Mouse (Mus musculus) thymus, postnatal 25 days (tissue): ENCODE results near the gene Mok.
A peak's percentile ranks its signal among the peaks of the same experiment; 100 is the strongest.
"Not testable (repeated sequence)": the region's sequence is repeated elsewhere in the genome, so short reads cannot be mapped to it uniquely, and the experiment has no call there.

Source experiments
- DNase-seq: peaks from one replicate; pipeline ENCODE4 v3.0.0; 2022

Mok gene

GRCm38 (mm10) chr12:110840348-110841198 is at the start of gene Mok:
Mok (minus strand) TSS chr12:110840939.
- peak; percentile 97 for DNase-seq

GRCm38 (mm10) chr12:110889036-110890020 is 48.6 kb upstream of the Mok start, which contains the start of the genes Cinp and Tecpr2:
Cinp (minus strand) TSS chr12:110889145.
Tecpr2 (plus strand) TSS chr12:110889264.
- DNase-seq = peak; percentile 95

- peak; percentile 6 for DNase-seq
Measured at GRCm38 (mm10) chr12:110888606-110889005, 47.9 kb upstream of the Mok start.

DNA sequence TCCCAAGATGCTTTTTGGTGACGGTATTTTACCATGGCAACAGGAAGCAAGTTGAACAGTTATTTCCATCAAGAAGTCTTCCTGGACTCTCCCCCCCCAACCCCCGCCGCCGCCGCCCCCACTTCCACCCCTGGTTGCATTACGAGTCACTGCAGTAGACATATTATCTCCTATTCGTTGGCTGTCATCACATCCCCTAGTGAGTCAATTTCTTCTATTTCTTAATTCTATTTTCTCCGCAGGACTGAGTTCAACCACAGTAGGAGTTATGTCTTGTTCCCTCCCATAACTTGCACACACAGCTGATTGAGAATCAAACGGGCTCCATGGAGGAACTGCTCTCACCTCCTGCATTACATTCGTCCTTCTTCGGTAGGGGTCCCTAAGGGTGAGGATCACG is 47.4 kb upstream of the Mok start:
- no peak for DNase-seq

GRCm38 (mm10) chr12:110885251-110885650 is 44.5 kb upstream of the Mok start:
- no peak for DNase-seq

- DNase-seq = no peak
Measured at GRCm38 (mm10) chr12:110882291-110882690, 41.6 kb upstream of the Mok start.

DNA sequence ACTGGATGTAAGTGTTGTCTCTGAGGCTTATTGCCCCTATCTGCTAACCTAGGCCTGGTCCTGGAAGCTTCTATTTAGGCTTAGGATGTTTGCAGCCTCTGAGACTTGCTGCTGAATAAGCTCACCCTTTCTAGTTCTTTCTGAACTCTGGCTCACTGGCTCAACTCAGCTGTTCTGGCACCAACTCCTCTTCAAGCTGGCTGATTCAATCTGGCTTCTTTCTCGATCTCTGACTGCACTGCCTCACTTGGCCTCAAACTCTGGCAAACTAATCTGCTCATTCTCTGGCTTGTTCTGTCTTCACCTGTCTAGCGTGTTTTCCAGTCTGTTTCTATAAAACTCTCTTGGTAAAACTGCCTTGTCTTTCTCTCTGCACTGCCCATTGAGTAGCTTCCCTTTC is 34.6 kb upstream of the Mok start:
- no peak for DNase-seq

DNA sequence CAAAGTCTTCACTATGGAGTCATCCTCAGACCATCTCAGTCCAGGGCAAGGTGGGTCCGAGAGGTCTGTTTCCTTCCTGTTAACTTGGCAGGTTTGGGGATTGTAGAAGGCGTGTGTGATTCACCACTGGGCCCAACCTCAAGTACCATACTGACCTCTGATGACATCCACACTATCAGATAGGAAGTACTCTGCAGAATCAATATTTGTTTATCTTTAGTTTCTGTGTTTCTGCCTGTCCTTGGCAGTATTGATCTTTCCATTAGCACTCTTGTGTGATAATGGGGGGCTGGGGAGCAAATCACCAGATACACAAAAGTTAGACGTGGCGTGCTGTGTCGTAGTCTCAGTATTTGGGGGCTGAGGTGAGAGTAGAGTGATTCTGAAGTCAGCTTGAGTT is 30.5 kb upstream of the Mok start:
- DNase-seq = no peak

DNA sequence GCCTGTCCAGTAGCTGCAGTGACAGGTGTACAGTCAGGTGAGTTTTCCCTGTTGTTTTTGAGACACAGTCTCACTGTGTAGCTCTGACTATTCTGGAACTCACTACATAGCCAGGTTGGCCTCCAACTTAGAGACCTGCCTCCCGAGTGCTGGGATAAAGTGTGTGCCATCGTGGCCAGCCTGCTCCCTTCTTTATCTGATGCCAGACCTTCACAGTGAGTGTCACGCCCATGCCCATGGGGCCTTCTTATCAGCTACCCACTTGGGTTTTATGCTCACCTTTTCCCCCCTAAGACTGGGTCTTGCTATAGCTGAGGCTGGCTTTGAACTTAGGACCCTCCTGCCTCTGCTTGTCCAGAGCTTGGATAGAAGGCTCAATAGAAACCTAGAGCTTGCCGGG is 29.4 kb upstream of the Mok start:
- no peak for DNase-seq

DNA sequence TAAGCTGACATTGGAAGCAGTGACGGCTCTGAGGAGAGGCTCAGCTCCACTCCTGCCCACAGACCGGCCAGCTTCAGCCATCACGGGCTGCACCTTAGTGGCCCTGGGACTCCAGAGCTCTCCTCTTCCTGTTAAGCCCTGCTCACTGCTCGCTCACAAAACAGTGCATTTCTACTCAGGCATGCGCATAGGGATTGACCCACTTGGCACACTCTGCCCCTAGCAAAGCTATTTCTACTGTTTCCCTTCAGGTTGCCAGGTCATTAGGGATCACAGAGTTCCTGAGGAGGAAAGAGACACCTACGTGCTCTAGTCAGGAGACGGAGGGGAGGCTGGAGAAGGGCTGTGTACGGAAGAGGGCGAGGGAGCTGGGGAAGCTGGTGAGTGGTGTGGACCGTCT is 25.2 kb upstream of the Mok start:
- no peak for DNase-seq

DNA sequence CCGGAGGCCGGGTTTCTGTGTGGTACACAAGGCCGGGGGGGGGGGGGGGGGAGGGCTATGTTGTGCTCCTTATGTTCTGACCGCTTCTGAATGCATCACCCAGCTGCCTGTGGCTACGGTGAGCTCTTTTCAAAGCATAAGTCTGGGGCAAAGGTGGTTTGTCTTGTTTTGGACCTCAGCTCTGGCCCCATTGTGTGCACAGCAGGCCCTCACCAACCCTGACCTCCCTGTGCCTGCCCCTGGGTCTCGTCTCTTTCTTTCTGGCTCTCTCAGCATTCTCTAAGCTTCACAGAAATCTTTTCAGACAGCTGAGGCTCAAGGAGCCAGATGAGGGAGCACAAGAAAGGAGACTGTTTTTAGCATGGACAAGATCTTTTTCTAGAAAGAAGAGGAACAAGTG is 24.8 kb upstream of the Mok start:
- DNase-seq = no peak

DNA sequence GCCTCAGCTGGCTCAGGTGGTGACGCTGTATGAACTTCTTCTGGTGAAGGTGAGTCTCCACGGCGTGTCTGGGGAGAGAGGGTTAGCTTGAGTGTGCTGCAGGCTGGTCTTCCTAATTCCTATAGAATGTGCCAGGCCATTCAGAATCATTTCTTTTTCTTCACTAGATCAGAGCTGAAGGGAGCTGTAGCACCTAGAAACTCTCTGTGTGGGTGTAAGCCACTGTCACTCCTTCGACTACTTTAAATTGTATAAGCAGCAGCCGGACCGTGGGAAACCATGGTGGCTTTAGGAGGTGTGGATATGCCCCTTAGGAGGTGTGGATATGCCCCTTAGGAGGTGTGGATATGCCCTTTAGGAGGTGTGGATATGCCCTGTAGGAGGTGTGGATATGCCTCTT is 23.3 kb upstream of the Mok start:
- DNase-seq = no peak

DNA sequence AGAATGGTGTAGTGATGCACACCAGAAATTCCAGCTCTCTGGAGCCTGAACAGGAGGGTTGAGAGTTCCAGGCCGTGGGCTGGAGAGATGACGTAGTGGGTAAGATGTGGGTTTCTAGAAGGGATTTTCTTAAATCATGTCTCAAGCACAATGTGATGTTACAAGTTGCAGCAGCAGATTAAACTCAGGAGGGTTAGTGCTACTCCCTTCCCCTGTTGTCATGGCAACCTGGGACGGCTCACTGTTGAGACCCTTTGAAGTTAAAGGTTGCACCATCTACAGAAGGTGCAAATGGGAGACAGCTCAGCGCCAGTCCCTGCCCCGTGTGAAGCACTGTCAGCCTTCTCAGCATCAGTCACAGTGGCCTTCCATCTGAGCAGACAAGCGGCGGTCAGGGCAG is 20.5 kb upstream of the Mok start:
- DNase-seq = peak; percentile 50

GRCm38 (mm10) chr12:110860293-110860692 is 19.6 kb upstream of the Mok start:
- no peak for DNase-seq

DNA sequence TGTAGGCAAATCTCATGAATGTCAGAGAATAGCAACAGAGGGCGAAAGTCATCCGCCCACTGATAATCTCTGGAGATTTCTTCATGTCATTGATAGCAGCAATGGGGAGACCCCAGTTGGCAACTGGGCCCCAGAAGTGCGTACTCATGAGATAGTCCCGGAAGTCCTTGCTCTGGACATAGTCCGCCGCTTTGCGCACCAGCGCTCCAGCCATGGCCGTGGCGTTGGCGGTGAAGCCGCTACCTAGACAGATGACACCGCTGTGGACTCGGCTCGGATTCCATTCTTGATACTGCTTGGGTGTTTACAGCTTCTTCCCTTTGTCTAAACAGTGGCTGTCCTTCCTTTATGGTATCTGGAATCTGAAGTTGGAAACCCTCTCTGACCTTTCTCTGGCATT is 17.9 kb upstream of the Mok start:
- not testable (repeated sequence) for DNase-seq

DNA sequence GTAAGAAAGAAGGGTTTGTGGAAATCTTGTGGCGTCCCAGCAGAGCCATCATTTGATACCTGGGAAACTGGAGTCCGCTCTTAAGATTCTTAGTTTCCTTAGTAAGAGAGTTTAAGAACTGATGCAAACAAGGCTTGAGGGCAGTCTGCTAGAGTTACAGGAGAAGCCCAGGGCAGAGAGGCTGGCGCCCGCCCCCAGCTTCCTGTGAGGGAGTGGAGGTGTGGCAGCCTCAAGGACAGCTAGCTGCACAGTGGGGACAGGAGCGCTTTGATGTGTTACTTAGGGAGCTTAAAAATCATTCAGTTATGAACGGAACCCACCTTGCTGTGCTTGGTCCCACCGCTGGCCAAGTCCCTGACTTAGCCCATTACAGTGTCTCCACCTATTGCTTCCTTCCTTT is 16.5 kb upstream of the Mok start:
- DNase-seq = peak; percentile 53

GRCm38 (mm10) chr12:110854786-110855737 is 14.3 kb upstream of the Mok start:
- DNase-seq = no peak

DNA sequence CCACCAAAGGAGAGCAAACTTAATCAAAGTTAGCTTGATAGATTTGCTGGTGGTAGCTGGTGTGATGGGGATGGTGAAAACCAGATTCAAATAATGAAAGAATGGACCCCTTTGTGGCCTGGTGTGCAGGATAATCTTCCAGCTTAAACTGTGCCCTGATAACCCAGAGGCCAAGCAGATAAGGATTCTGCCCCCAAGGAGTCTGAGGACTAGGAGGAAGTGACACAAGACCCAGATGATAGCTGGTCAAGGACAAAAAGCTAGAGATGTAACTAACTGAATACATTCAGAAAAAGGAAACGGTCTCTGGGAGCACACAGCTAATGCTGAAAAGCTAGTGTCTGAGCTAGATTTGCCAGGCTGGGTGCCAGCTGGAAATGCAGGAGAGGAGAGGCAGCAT is 11.2 kb upstream of the Mok start:
- DNase-seq = no peak

GRCm38 (mm10) chr12:110851414-110851813 is 10.7 kb upstream of the Mok start:
- peak; percentile 14 for DNase-seq

- no peak for DNase-seq
Measured at GRCm38 (mm10) chr12:110850929-110851256, 10.2 kb upstream of the Mok start.

- peak; percentile 78 for DNase-seq
Measured at GRCm38 (mm10) chr12:110850010-110850928, 9.5 kb upstream of the Mok start, which contains the start of gene Zfp839. Zfp839 (plus strand) TSS chr12:110850253.
